Mouse (Mus musculus): ENCODE measurements around the gene Rapgef3.

The Rapgef3 gene

GRCm38 (mm10) chr15:97773108-97773507 lies 5.3 kb upstream of the Rapgef3 start:
- no peak for ATAC-seq (ENCODE audit: low TSS enrichment)

GRCm38 (mm10) chr15:97770280-97770679 lies 2.5 kb upstream of the Rapgef3 start:
- no peak for ATAC-seq (ENCODE audit: low TSS enrichment)

- no peak for ATAC-seq (ENCODE audit: low TSS enrichment)
These were observed 420 bp upstream of the Rapgef3 start for GRCm38 (mm10) chr15:97768192-97768591.

- no peak for ATAC-seq (ENCODE audit: low TSS enrichment)
These were observed 1.0 kb downstream of the Rapgef3 start for GRCm38 (mm10) chr15:97766594-97767279.

DNA sequence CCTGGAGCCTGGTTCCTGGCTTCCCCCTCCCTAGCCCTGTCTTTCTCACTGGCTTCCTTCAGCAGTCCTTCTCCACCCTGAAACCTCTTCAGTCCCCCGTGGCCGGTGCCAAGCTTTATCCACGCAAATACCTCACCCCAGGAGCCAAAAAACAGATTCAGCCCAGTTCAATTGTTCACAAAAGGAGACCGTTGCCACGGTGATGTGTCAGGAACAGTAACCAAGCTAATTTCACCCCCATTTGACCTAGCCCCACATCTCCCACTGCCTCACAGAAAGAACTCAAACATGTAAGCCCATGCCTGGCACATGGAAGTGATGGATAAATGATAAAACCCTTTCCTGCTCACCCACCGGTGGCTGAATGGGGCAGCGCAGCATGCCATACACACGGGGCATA lies 1.6 kb downstream of the Rapgef3 start:
- ATAC-seq (ENCODE audit: low TSS enrichment) = no peak

- ATAC-seq (ENCODE audit: low TSS enrichment) = no peak
These were observed 2.5 kb downstream of the Rapgef3 start for GRCm38 (mm10) chr15:97765090-97765794.

GRCm38 (mm10) chr15:97764532-97764931 lies 3.2 kb downstream of the Rapgef3 start:
- ATAC-seq (ENCODE audit: low TSS enrichment) = no peak

DNA sequence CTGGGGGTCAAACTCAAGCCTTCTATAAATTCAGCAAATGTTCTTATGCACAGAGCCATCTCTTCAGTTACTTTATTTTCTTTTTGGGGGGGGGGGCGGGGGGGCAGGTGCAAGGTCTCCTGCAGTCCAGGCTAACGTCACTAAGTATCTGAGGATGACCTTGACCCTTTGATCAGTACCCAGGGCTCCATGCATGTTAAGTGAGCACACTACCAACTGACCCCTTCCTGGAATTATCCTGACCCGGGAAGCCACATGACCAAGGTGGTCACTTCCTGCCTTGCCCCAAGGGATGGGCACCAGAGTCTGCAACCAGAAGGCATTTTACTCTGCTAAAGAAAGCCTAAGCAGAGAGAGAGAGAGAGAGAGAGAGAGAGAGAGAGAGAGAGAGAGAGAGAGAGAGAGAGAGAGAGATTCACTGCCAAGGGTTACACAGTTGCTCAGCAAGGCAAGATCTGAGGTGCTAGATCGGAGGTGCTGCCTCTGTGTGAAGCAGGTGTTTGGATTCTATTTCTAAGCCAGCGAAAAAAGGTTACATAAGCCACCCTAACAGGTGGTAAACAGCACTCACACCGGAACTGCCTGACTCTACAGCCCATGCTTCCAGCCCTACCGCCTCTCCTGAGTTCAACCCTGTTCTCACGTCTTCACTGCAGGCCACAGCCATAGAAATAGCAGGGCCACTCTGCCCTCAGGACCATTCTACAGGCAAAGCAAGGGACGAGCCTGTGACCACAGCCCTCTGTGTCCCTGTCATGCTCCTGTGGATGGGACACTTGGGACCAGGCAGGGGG lies 4.3 kb downstream of the Rapgef3 start:
- no peak for ATAC-seq (ENCODE audit: low TSS enrichment)

GRCm38 (mm10) chr15:97762733-97763132 lies 5.0 kb downstream of the Rapgef3 start:
- no peak for ATAC-seq (ENCODE audit: low TSS enrichment)

DNA sequence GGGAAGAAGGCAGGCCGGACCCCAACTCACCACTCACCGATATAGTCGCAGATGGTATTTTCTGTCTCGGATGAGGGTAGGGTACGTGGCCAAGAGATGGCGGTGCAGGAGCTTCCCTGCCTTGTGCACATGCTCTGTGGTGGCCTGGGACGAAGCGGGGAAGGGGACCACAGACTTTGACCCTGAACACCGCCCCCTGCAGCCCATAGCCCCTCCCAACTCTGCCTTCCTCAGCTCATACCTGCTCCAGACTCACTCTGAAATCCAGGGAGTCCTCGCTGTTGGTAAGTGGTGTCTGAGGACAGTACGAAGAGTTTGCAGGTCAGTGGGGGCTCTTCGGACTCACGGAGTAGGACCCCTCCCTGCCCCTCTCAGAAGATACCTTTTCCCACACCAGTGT lies 6.3 kb downstream of the Rapgef3 start:
- ATAC-seq (ENCODE audit: low TSS enrichment) = no peak

GRCm38 (mm10) chr15:97760952-97761351 lies 6.8 kb downstream of the Rapgef3 start:
- ATAC-seq (ENCODE audit: low TSS enrichment) = no peak

DNA sequence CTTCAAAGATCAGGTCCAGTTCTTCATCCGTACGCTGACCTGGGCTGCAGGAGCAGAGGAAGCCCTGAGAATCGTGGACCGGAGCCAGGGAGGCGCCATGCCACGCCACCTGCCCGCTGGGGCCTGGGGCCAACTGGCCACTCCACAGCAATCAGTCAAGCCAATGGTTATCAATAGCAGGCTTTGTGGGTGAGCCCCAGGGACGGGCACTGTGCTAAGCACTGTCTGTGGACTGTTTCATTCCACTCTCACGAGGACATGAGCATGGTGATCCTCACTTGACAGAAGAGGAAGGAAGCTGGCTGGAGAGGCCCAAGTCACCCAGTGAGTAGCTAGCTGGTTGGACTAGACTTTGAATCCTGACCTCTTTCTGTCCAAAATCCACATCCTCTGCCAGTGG lies 7.8 kb downstream of the Rapgef3 start:
- ATAC-seq (ENCODE audit: low TSS enrichment) = peak; percentile 38

- no peak for ATAC-seq (ENCODE audit: low TSS enrichment)
These were observed 12.4 kb downstream of the Rapgef3 start for GRCm38 (mm10) chr15:97755361-97755760.

- peak; percentile 53 for ATAC-seq (ENCODE audit: low TSS enrichment)
These were observed 13.3 kb downstream of the Rapgef3 start for GRCm38 (mm10) chr15:97754476-97754875.

DNA sequence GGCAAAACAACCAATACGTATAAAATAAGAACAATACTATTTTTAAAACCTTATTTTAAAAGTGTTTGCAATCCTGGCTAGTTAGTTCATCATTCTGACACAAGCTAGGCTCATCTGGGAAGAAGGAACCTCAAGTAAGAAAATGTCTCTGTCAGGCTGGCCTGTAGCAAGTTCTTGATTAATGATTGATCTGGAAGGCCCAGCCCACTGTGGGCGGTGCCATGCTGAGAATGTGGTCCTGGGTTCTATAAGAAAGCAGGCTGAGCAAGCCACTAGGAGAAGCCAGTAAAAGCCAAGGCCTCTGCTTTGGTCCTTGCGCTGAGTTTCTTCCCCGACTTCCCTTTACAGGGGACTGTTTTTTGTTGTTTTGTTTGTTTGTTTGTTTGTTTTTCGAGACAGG lies 15.3 kb downstream of the Rapgef3 start:
- ATAC-seq (ENCODE audit: low TSS enrichment) = no peak

DNA sequence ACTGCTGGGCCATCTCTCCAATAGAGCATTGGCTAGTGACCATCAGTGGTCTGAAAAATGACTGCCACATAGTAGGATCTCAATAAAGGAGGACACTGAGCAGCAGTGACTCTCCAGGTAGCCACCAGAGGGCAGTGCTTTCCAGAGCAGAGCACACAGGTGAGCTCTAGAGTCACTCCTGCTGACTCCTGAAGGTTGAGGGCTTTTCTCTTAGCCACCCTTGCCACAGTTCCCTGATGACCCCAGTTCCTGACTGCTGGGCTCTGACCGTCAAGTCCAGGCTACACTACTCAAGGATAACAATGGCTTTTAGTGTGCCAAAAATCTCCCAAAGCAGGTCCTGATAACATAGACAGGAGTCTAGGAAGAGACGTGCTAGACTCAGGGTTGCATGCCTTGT lies 16.1 kb downstream of the Rapgef3 start:
- no peak for ATAC-seq (ENCODE audit: low TSS enrichment)

DNA sequence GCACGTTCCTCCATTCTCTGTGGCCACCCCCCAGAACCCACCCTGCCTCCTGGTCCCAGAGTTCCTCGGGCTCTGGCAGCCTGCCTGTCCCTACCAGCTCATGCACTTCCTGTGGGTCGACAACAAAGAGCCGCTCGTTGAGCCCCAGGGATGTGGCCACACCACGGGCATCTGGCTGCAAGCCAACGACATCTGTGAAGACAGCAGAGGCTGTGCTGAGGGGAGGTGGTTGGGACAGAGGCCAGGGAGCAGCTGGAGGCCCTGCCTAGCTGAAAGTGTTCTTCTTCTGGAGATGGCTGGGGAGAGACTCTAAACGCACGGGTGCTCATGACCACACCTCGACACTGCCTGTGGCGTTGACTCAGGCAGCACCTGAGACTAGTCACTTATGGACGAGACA lies 17.1 kb downstream of the Rapgef3 start:
- ATAC-seq (ENCODE audit: low TSS enrichment) = peak; percentile 53

GRCm38 (mm10) chr15:97749841-97750240 lies 17.9 kb downstream of the Rapgef3 start:
- ATAC-seq (ENCODE audit: low TSS enrichment) = no peak

GRCm38 (mm10) chr15:97749397-97749796 lies 18.4 kb downstream of the Rapgef3 start:
- ATAC-seq (ENCODE audit: low TSS enrichment) = no peak

DNA sequence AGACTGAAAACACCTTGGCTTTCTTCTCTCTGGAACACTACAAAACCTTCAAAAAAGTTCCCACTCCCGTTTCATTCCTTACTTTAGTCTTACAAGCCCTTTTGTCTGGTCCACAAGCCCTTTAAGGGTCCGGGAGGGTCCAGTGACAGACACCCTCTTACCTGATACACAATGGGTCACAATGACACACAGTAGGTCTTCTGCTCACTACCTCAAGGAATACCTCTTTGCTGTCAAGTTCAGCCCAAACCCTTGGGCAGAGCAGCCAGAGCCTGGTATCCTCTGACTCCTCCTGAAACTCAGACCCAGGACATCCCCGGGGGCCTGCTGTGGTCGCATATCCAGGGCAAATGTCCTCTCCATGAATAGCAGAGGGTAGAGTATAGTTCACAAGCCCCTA lies 18.8 kb downstream of the Rapgef3 start:
- no peak for ATAC-seq (ENCODE audit: low TSS enrichment)

DNA sequence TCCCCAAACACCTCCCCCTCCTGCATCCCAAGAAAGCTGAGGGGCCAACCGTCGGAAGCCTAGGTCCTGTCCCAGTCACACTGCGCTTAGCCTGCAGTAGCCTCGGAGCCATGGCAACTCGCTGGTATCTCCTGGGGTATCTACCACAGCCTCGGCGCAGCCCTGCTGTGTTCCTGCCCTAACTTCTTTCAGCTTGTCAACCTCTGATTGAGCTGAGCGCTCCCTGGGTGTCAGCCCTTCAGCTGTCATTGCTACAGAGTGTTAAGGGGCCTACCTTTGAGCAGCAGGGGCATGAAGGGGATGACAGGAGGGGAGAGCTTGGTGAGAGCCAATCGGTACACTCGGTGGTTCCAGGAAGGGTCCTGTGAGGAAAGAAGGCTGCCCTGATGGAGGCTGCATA lies 19.5 kb downstream of the Rapgef3 start:
- no peak for ATAC-seq (ENCODE audit: low TSS enrichment)

DNA sequence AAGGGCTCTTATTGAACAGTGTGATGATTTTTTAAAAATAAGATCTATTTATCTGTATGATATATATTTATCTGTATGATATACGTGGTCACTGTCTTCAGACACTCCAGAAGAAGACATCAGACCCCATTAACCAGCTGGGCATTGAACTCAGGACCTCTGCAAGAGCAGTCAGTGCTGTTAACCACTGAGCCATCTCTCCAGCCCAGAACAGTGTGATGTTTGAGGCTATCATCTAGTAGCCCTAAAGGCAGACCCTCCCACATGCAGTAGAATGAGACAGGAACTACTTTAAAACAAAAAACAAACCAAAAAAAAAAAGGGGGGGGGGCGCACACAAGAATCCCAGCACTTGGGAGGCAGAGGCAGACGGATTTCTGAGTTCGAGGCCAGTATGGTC lies 20.3 kb downstream of the Rapgef3 start:
- no peak for ATAC-seq (ENCODE audit: low TSS enrichment)

DNA sequence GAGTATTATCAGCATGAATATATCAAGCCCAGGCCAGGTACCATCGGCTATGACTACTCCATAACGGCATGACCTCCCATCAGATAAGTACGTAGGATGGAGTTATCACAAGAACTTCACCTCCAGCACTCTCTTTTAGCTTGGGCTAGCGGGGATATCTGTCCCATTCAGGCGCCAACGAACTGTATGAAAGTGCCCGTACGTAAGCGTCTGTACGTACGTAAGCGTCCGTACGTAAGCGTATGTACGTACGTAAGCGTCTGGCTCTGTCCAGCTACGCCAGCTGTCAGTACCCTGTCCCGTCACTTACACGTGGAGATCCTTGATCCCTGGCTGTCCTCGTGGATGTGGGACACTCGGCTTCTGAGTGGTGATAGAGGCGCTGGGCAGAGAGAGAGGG lies 21.0 kb downstream of the Rapgef3 start:
- no peak for ATAC-seq (ENCODE audit: low TSS enrichment)
